In genomic region chr5:19891693-19892092, GRCm38 (mm10) we compare ENCODE assay signal across 22 mouse cellular contexts.
DNase-seq lines count a peak whose midpoint lies in the region; ATAC-seq and TF ChIP-seq lines count a peak whose summit lies in the region.
"Had no signal": no experiment of that assay in that cellular context is flagged by ENCODE, and none has a peak within 500 bp of the region (broad histone marks: within the 10 kb centered on the region; RNA-seq: fewer than 3 reads in every experiment).

No protein-coding gene starts in this region.

- WGBS in liver, adult 2 months: 65% methylated on average over 3 of the region's 3 CpGs
- 54% methylated on average over 3 of the region's 3 CpGs for WGBS in liver, embryonic 11.5 days

- no peak for TF ChIP-seq POLR2A in liver, adult 2 months (IDR thresholded peaks at IDR 0.05; ENCODE audit: extremely low read depth, insufficient read depth, low read length)

- H3K79me2 ChIP-seq in liver, adult 2 months (ENCODE audit: control insufficient read depth, insufficient read depth, low read length): no peaks in the 10 kb centered on the region

- H3K4me2 ChIP-seq in liver, embryonic 11.5 days: no peak overlapping the region
- H3K4me2 ChIP-seq: embryonic facial prominence, embryonic 13.5 days; forebrain, embryonic 15.5 days; hindbrain, embryonic 12.5 days; limb, embryonic 15.5 days; lung, embryonic 14.5 days had no signal

- intact Hi-C loops in gastrocnemius, postnatal 14 days (cut with DNase I; ENCODE audit: low total_unique reads): no loop called here

- no peak for TF ChIP-seq CTCF in liver, adult 2 months (IDR thresholded peaks at IDR 0.05; ENCODE audit: low read depth, low read length)

- no peaks in the 10 kb centered on the region for H3K36me3 ChIP-seq in liver, adult 2 months (ENCODE audit: control insufficient read depth, insufficient read depth, low read length)
- H3K36me3 ChIP-seq in liver, embryonic 11.5 days (ENCODE audit: control insufficient read depth, insufficient read depth, low read length): no peaks in the 10 kb centered on the region
- H3K36me3 ChIP-seq: embryonic facial prominence, embryonic 13.5 days; forebrain, embryonic 15.5 days; heart, embryonic 10.5 days; hindbrain, embryonic 12.5 days; limb, embryonic 15.5 days; midbrain, embryonic 10.5 days had no signal

- H3K27ac ChIP-seq in liver, adult 2 months (replicated peaks; ENCODE audit: insufficient read depth, low read depth, low read length): no peak overlapping the region
- no peak overlapping the region for H3K27ac ChIP-seq in liver, embryonic 11.5 days (ENCODE audit: low read depth, low read length)
- H3K27ac ChIP-seq: embryonic facial prominence, embryonic 13.5 days; forebrain, embryonic 15.5 days; heart, embryonic 10.5 days; hindbrain, embryonic 12.5 days; limb, embryonic 15.5 days; midbrain, embryonic 10.5 days had no signal

- no peaks in the 10 kb centered on the region for H3K27me3 ChIP-seq in liver, adult 2 months (ENCODE audit: control insufficient read depth, insufficient read depth, low read length)
- H3K27me3 ChIP-seq in liver, embryonic 11.5 days (replicated peaks; ENCODE audit: control insufficient read depth, insufficient read depth, low read length): no peaks in the 10 kb centered on the region
- H3K27me3 ChIP-seq: embryonic facial prominence, embryonic 13.5 days; forebrain, embryonic 15.5 days; hindbrain, embryonic 12.5 days; limb, embryonic 15.5 days had no signal

- H3K9ac ChIP-seq in liver, adult 2 months (ENCODE audit: low read depth, low read length): no peak overlapping the region
- no peak overlapping the region for H3K9ac ChIP-seq in liver, embryonic 11.5 days (ENCODE audit: low read depth, low read length)
- H3K9ac ChIP-seq: embryonic facial prominence, embryonic 13.5 days; forebrain, embryonic 15.5 days; hindbrain, embryonic 12.5 days; limb, embryonic 15.5 days; lung, embryonic 14.5 days had no signal

- no peaks in the 10 kb centered on the region for H3K9me3 ChIP-seq in liver, embryonic 11.5 days (ENCODE audit: control insufficient read depth, low read length)
- H3K9me3 ChIP-seq: embryonic facial prominence, embryonic 13.5 days; forebrain, embryonic 15.5 days; heart, embryonic 10.5 days; hindbrain, embryonic 12.5 days; limb, embryonic 15.5 days; midbrain, embryonic 10.5 days had no signal

- ATAC-seq in liver, embryonic 11.5 days (replicated peaks; ENCODE audit: low FRiP score): no peak
- ATAC-seq in megakaryocyte progenitor cell, adult 5-6 weeks (replicated peaks; ENCODE audit: poor library complexity): peak; percentile 95
- ATAC-seq: forebrain, embryonic 15.5 days had no signal

- no peak overlapping the region for H3K4me3 ChIP-seq in liver, adult 2 months (ENCODE audit: insufficient read depth, low read depth, low read length)
- H3K4me3 ChIP-seq in liver, embryonic 11.5 days (ENCODE audit: low read depth, low read length): no peak overlapping the region
- H3K4me3 ChIP-seq: embryonic facial prominence, embryonic 13.5 days; forebrain, embryonic 15.5 days; heart, embryonic 10.5 days; hindbrain, embryonic 12.5 days; limb, embryonic 15.5 days; midbrain, embryonic 10.5 days had no signal

- H3K4me1 ChIP-seq in liver, adult 2 months (ENCODE audit: control insufficient read depth, insufficient read depth, low read length): no peaks in the 10 kb centered on the region
- H3K4me1 ChIP-seq in liver, embryonic 11.5 days (replicated peaks; ENCODE audit: control insufficient read depth, insufficient read depth, low read length): no peaks in the 10 kb centered on the region
- H3K4me1 ChIP-seq: embryonic facial prominence, embryonic 13.5 days; forebrain, embryonic 15.5 days; heart, embryonic 10.5 days; hindbrain, embryonic 12.5 days; limb, embryonic 15.5 days; midbrain, embryonic 10.5 days had no signal

- DNase-seq in liver, adult 2 months (ENCODE audit: extremely low read depth, low read depth, low spot score): peak; percentile 16
- DNase-seq in liver, embryonic 11.5 days (ENCODE audit: low spot score): no peak
- peak; percentile 78 for DNase-seq in A20 (ENCODE audit: low read depth, low spot score)
- peak; percentile 3 for DNase-seq in c-Kit-positive CD71-negative TER-119-negative erythroid progenitor cells, embryonic 14.5 days (ENCODE audit: low read depth)
- DNase-seq in gastrocnemius, postnatal 14 days: no peak
- no peak for DNase-seq in cerebellum, adult 8-10 months
- DNase-seq in Muller cell, postnatal 12 days (ENCODE audit: inconsistent ontology term): no peak
- DNase-seq: adrenal gland, postnatal 36 days; cerebellum, postnatal 10 days; gastrocnemius, postnatal 36 days; heart, postnatal 10 days; kidney, adult 9 months; kidney, postnatal 36 days; lung, embryonic 14.5 days; thymus, adult 2 months had no signal

Comparison
In these comparisons a context has a peak if more than half of its experiments do, and no peak if none do; other contexts are left out.
1. DNase-seq: peak in liver, adult 2 months (single experiment), A20 (single experiment) and c-Kit-positive CD71-negative TER-119-negative erythroid progenitor cells, embryonic 14.5 days (single experiment); none in liver, embryonic 11.5 days (single experiment), gastrocnemius, postnatal 14 days (single experiment), cerebellum, adult 8-10 months (single experiment) and Muller cell, postnatal 12 days (single experiment).